Mouse (Mus musculus): Measurements from ENCODE around the gene Smarca4. TPM values are rescaled to one million over a fixed set of nuclear protein-coding genes. Genes with fewer than 3 reads are reported as not detected.
"Not testable (repeated sequence)": the region's sequence is repeated elsewhere in the genome, so short reads cannot be mapped to it uniquely, and the experiment has no call there.

Smarca4 gene
- polyA plus RNA-seq, 1 experiment from 2014 or later, result 159 TPM

DNA sequence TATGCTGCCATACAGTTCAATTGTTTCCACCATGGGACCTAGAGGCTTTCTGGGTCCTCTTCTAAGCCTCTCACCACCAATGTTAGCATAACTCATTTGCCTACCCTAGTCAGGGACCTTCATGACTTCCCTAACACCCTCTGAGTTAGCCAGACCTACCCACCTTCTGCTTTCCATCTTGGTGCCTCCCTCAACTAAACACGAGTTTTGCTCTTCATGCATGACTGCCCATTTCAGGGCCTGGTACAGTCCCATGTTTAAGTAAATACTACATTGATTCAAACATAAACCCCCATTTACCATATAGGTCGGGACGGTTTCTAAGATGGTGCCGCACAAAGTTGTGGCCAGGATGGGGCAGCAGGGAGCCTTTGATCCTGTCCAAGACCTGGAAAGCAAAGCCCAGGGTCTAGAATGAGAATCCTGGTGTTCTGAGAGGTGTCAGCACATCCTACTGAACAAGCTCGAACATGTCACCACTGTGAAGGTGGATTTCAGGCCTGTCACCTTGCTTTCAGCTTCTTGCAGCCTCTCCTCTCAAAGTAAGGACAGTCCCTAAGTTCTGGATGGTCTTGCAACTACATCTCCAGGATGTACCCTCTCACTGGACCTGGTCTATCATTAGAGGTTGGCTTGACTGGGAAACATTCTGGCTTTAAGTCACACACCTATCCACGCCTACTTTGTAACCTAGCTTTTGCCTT is 24.7 kb upstream of the Smarca4 start:
- H3K9me3 ChIP-seq, result no peaks in the 10 kb centered on the region
- no peaks in the 10 kb centered on the region for H3K27me3 ChIP-seq
- H3K4me2 ChIP-seq (replicated peaks), result 0 out of 2 replicates have a peak overlapping the region, but pooled peaks have one; percentile 87
- H3K4me1 ChIP-seq, result peaks cover 32% of the 10 kb centered on the region
- peaks cover 54% of the 10 kb centered on the region for H3K36me3 ChIP-seq
- no peak overlapping the region for H3K9ac ChIP-seq (replicated peaks)
- 81% methylated on average over 6 of the region's 6 CpGs for WGBS
- no peak for ATAC-seq (replicated peaks)
- H3K4me3 ChIP-seq, result peak overlapping the region; percentile 100; the same call in 1 of the 2 replicates
- no peak overlapping the region for H3K27ac ChIP-seq (replicated peaks)

DNA sequence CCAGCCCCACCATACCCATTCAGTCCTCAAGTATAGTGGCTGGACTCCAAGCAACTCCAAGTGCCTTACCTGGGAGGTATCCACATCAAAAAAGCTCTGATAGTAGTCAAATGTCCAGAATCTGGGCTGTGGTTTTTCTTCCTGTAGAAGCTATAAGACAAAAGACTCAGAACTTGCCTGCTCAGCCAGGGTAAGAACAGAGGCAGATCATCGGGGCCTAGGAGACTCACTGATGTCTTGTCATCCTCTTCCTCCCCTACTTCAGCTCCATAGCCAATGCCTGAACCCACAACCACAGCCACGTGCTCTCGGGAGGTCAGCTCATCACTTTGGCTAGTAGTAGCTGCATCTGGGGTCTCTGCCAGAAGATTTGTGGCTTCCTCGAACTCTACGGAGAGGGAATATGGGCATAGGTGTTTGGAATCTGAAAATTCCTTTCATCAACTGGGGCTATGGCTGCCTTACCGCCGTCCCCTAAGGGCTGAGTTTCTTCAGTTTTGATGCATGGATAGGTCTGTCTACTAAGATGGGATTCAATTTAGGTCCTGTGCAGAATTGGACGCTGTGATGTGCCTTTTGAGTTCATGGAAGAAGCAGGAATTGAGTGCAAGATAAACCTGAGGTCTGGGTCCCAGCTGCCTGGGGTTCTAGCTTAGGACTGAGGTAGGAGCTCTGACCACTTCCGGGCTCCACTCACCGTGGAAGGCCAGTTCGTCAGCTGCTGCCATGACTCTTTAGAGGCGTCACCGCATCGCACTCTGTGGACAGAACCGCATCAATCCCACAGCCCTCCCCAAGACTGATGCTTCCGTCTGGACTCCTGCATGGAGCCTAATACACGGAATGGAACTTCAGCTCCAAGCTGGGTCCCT is 23.9 kb upstream of the Smarca4 start:
- ATAC-seq (replicated peaks), result peak; percentile 0; the same call in 1 of the 2 replicates

DNA sequence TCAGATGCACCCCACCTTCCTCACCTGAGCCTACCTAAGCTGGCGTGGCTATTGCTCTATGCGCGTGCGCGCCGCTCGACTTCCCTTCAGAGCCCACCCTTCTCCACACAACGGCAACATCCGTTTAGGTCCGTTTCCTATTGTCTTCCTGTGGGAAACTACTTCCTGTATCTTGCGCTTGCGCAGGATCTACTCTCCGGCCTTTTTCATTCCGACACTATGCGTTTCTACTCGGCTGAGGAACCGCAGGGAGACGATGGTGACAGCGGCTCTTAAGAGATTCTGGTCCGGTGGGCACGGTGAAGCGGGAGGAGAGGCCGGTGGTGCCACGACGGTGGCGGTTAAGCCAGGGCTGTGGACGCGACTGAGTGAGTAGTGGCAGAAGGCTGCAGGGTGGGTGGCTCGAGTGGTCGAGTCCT is 23.3 kb upstream of the Smarca4 start, which contains the start of the genes Timm29 and Yipf2:
Timm29 (plus strand) TSS at position 20 of the 419 bp plus-strand sequence.
Yipf2 (minus strand) TSS at position 126 of the 419 bp plus-strand sequence.
- no peaks in the 10 kb centered on the region for H3K27me3 ChIP-seq
- peaks cover 32% of the 10 kb centered on the region for H3K4me1 ChIP-seq
- peaks cover 43% of the 10 kb centered on the region for H3K36me3 ChIP-seq
- no peaks in the 10 kb centered on the region for H3K9me3 ChIP-seq
- peak within 1 kb of the TSS; percentile 92 for H3K27ac ChIP-seq (replicated peaks)
- peak; percentile 93 for ATAC-seq (replicated peaks)
- peak within 1 kb of the TSS; percentile 100 for H3K4me3 ChIP-seq
- peak within 1 kb of the TSS; percentile 87 for H3K4me2 ChIP-seq (replicated peaks)
- 0% methylated on average over 30 of the region's 30 CpGs for WGBS
- peak within 1 kb of the TSS; percentile 89 for H3K9ac ChIP-seq (replicated peaks)

More for the DNA sequence above, 23.9 kb upstream of the Smarca4 start:
- H3K9ac ChIP-seq (replicated peaks), result peak overlapping the region; percentile 61
- no peaks in the 10 kb centered on the region for H3K9me3 ChIP-seq
- peak overlapping the region; percentile 100 for H3K4me3 ChIP-seq
- 21% methylated on average over 17 of the region's 17 CpGs for WGBS
- H3K4me1 ChIP-seq, result peaks cover 32% of the 10 kb centered on the region
- H3K36me3 ChIP-seq, result peaks cover 49% of the 10 kb centered on the region
- peak overlapping the region; percentile 67 for H3K27ac ChIP-seq (replicated peaks)
- peak overlapping the region; percentile 87 for H3K4me2 ChIP-seq (replicated peaks)
- no peaks in the 10 kb centered on the region for H3K27me3 ChIP-seq

DNA sequence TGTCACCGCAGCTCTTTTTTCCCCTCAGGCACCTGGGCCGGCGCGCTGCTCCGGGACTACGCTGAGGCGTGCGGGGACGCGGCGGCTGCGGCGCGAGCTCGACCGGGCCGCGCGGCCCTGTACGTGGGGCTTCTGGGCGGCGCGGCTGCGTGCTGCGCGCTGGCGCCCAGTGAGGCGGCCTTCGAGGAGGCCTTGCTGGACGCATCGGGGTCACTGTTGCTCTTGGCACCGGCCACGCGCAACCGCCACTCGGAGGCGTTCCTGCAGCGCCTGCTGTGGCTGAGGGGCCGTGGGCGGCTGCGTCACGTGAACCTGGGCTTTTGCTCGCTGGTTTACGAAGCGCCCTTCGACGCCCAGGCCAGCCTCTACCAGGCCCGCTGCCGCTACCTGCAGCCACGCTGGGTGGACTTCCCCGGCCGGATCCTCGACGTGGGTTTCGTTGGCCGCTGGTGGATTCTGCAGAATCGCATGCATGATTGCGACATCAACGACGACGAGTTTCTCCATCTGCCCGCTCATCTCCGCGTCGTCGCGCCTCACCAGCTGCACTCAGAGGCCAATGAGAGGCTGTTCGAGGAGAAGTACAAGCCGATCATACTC is 22.7 kb upstream of the Smarca4 start:
- peak overlapping the region; percentile 100 for H3K4me3 ChIP-seq
- WGBS, result 1% methylated on average over 54 of the region's 69 CpGs
- no peaks in the 10 kb centered on the region for H3K9me3 ChIP-seq
- peak overlapping the region; percentile 92 for H3K27ac ChIP-seq (replicated peaks)
- H3K4me2 ChIP-seq (replicated peaks), result peak overlapping the region; percentile 87
- H3K4me1 ChIP-seq, result peaks cover 32% of the 10 kb centered on the region
- peaks cover 38% of the 10 kb centered on the region for H3K36me3 ChIP-seq
- peak; percentile 62 for ATAC-seq (replicated peaks)
- no peaks in the 10 kb centered on the region for H3K27me3 ChIP-seq
- H3K9ac ChIP-seq (replicated peaks), result peak overlapping the region; percentile 89

DNA sequence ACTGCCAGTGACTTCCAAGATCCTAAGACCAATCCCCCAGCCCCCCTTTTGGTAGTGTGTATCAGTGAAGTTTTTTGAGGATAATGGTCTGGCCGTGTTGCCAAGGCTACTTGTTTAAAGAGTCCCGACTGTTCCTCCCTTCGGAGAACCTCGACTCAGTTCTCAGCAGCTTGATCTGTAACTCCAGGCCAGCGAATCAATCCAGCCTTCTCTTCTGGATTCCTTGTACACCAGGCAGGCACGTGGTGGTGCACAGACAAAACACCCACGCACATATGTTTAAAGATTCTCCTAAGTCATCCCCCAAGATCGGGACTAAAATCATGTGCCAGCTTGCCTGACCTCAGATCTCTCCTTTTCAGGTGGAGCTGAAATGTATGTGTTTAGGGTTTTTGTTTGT is 21.6 kb upstream of the Smarca4 start:
- H3K4me2 ChIP-seq (replicated peaks), result peak overlapping the region; percentile 87
- H3K9ac ChIP-seq (replicated peaks); H3K9me3 ChIP-seq; H3K27ac ChIP-seq (replicated peaks); H3K27me3 ChIP-seq; ATAC-seq (replicated peaks): not testable (repeated sequence)
- peak overlapping the region; percentile 100 for H3K4me3 ChIP-seq
- 90% methylated on average over 8 of the region's 8 CpGs for WGBS
- peaks cover 32% of the 10 kb centered on the region for H3K4me1 ChIP-seq
- peaks cover 26% of the 10 kb centered on the region for H3K36me3 ChIP-seq

DNA sequence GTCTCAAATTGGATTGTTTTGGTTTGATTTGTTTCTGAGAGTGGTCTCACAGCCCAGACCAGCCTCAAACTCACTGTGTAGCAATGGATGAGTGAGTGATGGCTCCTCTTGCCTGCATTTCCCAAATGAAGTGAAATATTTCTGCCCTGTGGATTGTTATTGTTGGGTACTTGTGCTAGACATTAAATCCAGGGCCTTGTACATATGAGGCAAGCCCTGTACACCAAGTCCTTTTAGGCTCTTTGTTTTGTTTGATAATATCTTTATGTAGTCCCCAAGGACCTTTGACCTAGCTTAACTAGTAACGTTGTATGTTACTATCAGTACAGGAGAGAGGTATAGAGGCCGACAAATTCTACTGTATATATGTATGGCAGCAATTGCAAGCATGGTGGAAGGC is 21.1 kb upstream of the Smarca4 start:
- ATAC-seq (replicated peaks), result no peak
- H3K27me3 ChIP-seq, result no peaks in the 10 kb centered on the region
- no peaks in the 10 kb centered on the region for H3K9me3 ChIP-seq
- H3K27ac ChIP-seq (replicated peaks), result no peak overlapping the region
- H3K36me3 ChIP-seq, result peaks cover 22% of the 10 kb centered on the region
- H3K9ac ChIP-seq (replicated peaks), result no peak overlapping the region
- 90% methylated on average over 2 of the region's 2 CpGs for WGBS
- H3K4me3 ChIP-seq, result no peak overlapping the region
- peaks cover 32% of the 10 kb centered on the region for H3K4me1 ChIP-seq
- H3K4me2 ChIP-seq (replicated peaks), result no peak overlapping the region

DNA sequence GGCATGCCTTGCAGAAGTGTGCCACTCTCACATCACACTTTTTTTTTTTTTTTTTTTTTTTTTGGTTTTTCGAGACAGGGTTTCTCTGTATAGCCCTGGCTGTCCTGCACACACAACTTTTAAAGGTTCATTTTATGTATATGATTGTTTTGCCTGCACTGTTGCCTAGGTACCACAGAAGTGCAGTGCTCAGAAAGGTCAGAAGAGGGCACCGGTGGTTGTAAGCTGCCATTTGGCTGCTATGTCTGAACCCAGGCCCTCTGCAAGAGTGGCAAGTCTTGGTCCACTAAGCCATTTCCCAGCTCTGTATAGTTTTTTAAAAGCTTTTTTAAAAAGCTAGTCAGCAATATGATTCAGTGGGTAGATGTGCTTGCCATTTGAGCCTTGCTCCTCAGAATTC is 17.8 kb upstream of the Smarca4 start:
- Histone ChIP-seq H3K36me3 (peaks cover 17% of the 10 kb centered on the region), H3K4me1 (peaks cover 21% of the 10 kb centered on the region), H3K4me2 (replicated peaks) (no peak overlapping the region), H3K9ac (replicated peaks) (no peak overlapping the region), H3K27ac (replicated peaks) (no peak overlapping the region), H3K9me3 (no peaks in the 10 kb centered on the region), H3K4me3 (no peak overlapping the region), H3K27me3 (no peaks in the 10 kb centered on the region)
- WGBS, result 47% methylated on average over 2 of the region's 2 CpGs
- no peak for ATAC-seq (replicated peaks)

DNA sequence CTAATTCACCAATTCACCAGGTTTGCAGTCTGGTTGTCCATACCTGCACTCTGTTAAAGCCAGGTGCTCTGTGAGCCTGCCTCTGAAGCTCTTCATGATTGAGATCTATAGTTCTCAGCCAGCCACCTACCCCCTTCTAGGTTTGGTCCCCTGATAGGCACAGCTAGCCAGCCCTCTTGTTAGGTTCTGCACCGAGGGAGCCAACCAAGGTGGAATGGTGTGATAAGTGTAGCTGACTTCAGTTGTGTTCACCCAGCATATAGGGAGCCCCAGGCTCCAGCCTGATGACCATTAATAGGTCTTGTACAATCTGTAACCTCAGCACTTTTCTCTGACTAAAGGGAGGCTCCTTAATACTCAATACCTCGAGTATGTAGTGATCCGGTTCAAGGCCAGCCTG is 15.8 kb upstream of the Smarca4 start:
- Histone ChIP-seq H3K27me3 (no peaks in the 10 kb centered on the region), H3K4me3 (no peak overlapping the region), H3K27ac (replicated peaks) (no peak overlapping the region), H3K9ac (replicated peaks) (no peak overlapping the region), H3K9me3 (no peaks in the 10 kb centered on the region), H3K4me1 (peaks cover 2% of the 10 kb centered on the region; the same call in 1 of the 2 replicates), H3K4me2 (replicated peaks) (no peak overlapping the region), H3K36me3 (peaks cover 11% of the 10 kb centered on the region)
- WGBS, result 79% methylated on average over 3 of the region's 3 CpGs
- ATAC-seq (replicated peaks), result no peak

DNA sequence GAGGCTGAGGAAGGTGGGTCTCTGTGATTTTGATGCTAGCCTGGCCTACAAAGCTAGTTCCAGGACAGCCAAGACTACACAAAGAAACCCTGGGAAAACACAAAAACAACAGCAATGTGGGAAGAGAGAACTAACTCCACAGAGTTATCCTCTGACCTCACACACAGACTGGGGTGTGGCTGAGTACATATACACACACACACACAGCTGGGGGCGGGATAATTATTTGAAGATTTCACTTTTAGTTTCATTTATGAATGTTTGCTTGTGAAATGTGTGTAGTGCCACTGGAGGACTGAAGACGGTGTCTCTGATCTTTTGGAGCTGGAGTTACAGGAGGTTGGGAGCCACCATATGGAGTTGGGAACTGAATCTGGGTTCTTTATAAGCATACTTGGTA is 14.9 kb upstream of the Smarca4 start:
- no peak overlapping the region for H3K4me2 ChIP-seq (replicated peaks)
- H3K9ac ChIP-seq (replicated peaks), result no peak overlapping the region
- 91% methylated on average over 2 of the region's 2 CpGs for WGBS
- ATAC-seq (replicated peaks), result no peak
- no peak overlapping the region for H3K4me3 ChIP-seq
- H3K4me1 ChIP-seq, result no peaks in the 10 kb centered on the region
- no peak overlapping the region for H3K27ac ChIP-seq (replicated peaks)
- no peaks in the 10 kb centered on the region for H3K27me3 ChIP-seq
- no peaks in the 10 kb centered on the region for H3K9me3 ChIP-seq
- H3K36me3 ChIP-seq, result peaks cover 4% of the 10 kb centered on the region

DNA sequence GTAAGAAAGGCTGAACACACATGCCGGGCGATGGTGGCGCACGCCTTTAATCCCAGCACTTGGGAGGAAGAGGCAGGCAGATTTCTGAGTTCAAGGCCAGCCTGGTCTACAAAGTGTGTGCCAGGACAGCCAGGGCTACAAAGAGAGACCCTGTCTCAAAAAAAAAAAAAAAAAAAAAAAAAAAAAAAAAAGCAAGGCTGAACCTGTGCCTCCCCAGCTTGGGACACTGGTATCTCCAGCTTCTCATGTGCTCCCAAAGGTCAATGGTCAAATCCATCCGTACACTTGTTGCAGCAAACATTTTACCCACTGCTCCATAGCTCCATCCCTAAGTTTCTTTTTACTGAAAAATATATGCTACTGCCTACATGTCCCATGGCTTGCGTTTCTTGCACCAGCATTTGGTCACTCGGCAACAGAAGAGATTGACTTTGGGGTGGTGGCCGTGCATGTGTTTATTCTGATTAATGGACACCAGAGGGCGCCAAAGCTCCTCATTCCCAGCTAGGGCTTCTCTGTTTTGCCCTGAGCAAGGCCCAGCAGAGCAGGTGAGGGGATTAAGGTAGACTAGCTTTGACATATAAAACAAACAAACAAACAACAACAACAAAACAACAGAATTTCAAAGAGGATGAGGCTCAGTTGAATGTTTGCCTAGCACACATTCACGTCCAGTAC is 14.1 kb upstream of the Smarca4 start:
- WGBS, result 49% methylated on average over 10 of the region's 10 CpGs
- no peaks in the 10 kb centered on the region for H3K9me3 ChIP-seq
- no peak overlapping the region for H3K9ac ChIP-seq (replicated peaks)
- H3K4me1 ChIP-seq, result no peaks in the 10 kb centered on the region
- peak; percentile 53 for ATAC-seq (replicated peaks)
- no peak overlapping the region for H3K27ac ChIP-seq (replicated peaks)
- no peak overlapping the region for H3K4me3 ChIP-seq
- no peak overlapping the region for H3K4me2 ChIP-seq (replicated peaks)
- H3K36me3 ChIP-seq, result no peaks in the 10 kb centered on the region
- H3K27me3 ChIP-seq, result no peaks in the 10 kb centered on the region

DNA sequence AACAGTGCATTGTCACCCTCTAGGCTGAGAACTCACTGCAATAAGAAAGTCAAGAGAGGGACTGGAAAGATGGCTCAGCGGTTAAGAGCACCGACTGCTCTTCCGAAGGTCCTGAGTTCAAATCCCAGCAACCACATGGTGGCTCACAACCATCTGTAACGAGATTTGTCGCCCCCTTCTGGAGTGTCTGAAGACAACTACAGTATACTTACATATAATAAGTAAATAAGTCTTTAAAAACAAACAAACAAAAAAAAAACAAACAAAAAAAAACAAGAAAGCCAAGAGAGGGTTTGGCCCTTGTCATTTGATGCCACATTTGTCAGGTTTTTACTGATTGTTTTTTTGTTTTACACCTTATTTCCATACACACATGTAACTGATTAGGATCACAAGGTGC is 11.8 kb upstream of the Smarca4 start:
- WGBS, result 70% methylated on average over 5 of the region's 5 CpGs
- ATAC-seq (replicated peaks), result no peak

More for the DNA sequence above, 11.8 kb upstream of the Smarca4 start:
- no peak overlapping the region for H3K4me2 ChIP-seq (replicated peaks)
- no peaks in the 10 kb centered on the region for H3K36me3 ChIP-seq
- no peak overlapping the region for H3K27ac ChIP-seq (replicated peaks)
- no peaks in the 10 kb centered on the region for H3K9me3 ChIP-seq
- no peak overlapping the region for H3K9ac ChIP-seq (replicated peaks)
- H3K27me3 ChIP-seq, result no peaks in the 10 kb centered on the region
- H3K4me3 ChIP-seq, result no peak overlapping the region
- no peaks in the 10 kb centered on the region for H3K4me1 ChIP-seq

Measured in forebrain, embryonic 15.5 days (tissue).